Mouse (Mus musculus): ENCODE results near the gene Golm1. TPM values are rescaled to one million over a fixed set of nuclear protein-coding genes. Genes with fewer than 3 reads are reported as not detected.
"Not testable (repeated sequence)": the region's sequence is repeated elsewhere in the genome, so short reads cannot be mapped to it uniquely, and the experiment has no call there.

The Golm1 gene
- 10 to 100 TPM in 1 of 2 experiments, 1 to 10 TPM in 1; 4.5 to 11.5 TPM for total RNA-seq (2021)
- long read RNA-seq, experiment 1, transcript Golm1-201 (10 exons, 3,954 nt): major isoform, 8 of 13 reads
- long read RNA-seq, experiment 1, partial matches to known transcripts: 5 of 13 reads
- long read RNA-seq, experiment 1, other reads (novel, unspliced or antisense): 0 of 13 reads
- long read RNA-seq, experiment 2, transcript Golm1-201 (10 exons, 3,954 nt): major isoform, 7 of 18 reads
- long read RNA-seq, experiment 2, partial matches to known transcripts: 10 of 18 reads
- long read RNA-seq, experiment 2, other reads (novel, unspliced or antisense): 1 of 18 reads

DNA sequence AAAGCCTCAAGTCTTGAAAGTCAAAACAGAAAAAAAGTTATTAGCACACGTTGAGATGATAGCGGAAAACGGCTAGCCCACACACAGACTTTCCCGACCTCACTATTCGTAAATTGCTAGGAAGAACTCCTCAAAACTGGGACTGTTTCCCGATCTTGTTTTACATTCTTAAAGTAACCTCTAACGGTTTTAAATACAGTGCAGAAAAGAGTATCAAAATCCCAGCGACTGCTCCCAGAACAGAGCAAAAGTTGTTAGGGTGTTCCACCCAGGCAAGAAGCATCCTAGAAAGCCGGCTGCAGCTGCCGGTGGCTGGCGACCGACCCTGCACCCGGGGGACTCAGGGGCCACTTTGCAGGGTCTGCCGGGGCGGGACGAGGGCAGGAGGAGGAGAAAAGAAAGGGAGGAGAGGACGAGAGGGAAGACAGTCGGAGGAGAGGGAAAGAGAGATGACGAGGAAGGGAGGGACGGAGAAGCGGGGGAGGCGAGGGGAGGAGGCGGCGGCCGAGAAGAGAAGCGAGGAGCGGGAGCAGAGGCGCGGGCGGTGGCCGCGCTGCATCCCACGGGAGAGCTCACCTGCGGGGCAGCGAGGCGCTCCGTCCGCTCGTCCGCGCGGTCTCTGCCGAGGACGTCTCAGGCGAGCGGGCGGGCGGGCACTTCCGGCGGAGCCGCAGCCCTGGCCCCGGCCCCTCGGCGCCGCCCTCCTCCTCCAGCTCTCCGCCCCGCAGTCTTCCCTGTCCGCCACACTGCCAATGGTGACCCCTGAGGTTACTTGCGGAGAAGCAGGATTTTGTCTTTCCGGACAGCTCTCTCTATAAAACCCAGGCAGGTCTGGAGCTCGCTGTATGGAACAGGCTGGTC, at the start of gene Golm1:
Gene Golm1, minus strand, starts transcription at position 661 of the 861 bp plus-strand sequence.
- DNase-seq: peak; percentile 74
- H3K4me3 ChIP-seq: peak within 1 kb of the TSS; percentile 90
- intact Hi-C loops (cut with DNase I): no loop called here
- peak within 1 kb of the TSS; percentile 82 for H3K27ac ChIP-seq
- no peak for TF ChIP-seq CTCF (IDR thresholded peaks at IDR 0.05)

GRCm38 (mm10) chr13:59722089-59722488, 46.5 kb upstream of the Golm1 start:
- intact Hi-C loops (cut with DNase I); H3K27ac ChIP-seq: not testable (repeated sequence)

DNA sequence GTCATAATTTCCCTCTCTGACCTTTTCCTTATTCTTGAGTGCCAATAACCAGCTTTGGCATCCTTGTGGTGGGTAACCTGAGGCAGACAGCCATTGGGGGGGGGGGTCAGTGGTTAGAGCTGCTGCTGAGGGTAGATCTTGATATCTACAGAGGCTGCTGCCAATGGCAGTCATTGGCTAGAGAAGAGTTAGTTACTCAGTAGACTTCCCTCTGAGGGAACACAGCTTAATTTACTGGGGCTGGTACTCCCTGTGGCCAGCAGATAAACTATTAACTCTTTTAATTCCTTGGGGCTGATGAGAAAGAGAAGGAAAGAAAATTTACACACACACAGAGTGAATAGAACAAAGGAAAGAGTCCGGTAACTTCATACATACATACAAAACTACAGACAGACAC, 43.9 kb upstream of the Golm1 start:
- intact Hi-C loops (cut with DNase I): no loop called here

More at GRCm38 (mm10) chr13:59722089-59722488, 46.5 kb upstream of the Golm1 start:
- not testable (repeated sequence) for H3K4me3 ChIP-seq, DNase-seq

DNA sequence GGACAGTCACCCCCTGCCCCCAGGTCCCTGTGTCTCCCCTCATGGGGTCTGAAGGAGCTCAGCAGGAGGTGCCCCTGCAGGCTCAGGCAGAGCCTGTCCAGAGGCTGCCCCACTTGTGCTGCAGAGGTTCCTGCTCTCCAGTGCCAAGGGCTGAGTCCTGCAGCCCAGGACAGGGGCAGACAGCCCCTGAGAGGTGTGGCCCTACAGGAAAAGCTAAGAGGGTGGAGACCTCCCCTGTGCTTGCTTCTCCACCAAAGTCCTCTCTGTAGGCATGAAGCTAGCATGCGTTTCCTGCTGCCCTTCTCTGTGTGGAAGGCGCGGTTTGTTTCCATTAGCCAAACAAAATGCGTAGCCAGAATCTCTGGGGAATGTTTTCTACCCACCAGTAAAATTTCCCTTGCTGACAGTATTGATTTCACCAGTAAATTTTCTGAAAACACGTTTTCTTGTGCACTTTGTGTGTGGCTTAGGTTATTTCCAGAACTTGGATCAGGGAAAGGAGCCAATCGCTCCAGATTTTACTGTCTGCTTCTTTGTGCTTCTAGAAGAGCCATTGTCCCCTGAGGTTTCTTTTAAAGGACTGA, 43.3 kb upstream of the Golm1 start:
- Histone ChIP-seq H3K27ac (peak overlapping the region; percentile 38), H3K4me3 (0 out of 2 replicates have a peak overlapping the region, but pooled peaks have one; percentile 32)
- DNase-seq; intact Hi-C loops (cut with DNase I): not testable (repeated sequence)

More for the DNA sequence above, 43.9 kb upstream of the Golm1 start:
- Histone ChIP-seq H3K4me3 (no peak overlapping the region), H3K27ac (peak overlapping the region; percentile 38)
- DNase-seq: no peak
- TF ChIP-seq CTCF (IDR thresholded peaks at IDR 0.05): no peak

- no peak overlapping the region for H3K4me3 ChIP-seq
- intact Hi-C loops (cut with DNase I): no loop called here
These were observed 38.1 kb upstream of the Golm1 start for GRCm38 (mm10) chr13:59713710-59714109.

DNA sequence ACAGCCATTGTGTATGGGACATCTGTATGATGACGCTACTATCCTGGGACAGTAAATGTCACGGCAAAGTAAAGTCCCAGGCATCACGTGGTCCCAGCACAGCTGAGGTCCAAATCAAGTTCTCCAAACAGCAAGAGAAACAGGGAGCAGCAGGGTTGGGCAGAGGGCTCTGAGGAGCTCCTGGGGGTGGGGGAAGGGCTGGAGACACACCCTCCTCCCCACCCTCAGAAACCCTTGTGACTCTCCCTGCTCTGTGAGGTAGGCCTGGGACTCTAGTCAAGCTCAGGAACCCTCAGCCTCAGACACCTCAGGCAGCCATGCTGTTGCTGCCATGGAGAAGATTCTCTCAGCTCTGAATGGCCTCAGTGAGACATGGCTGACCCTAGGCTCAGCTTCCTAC, 36.4 kb upstream of the Golm1 start, which contains the start of gene Spata31d1b:
Gene Spata31d1b, plus strand, starts transcription at position 301 of the 400 bp plus-strand sequence.
- DNase-seq; intact Hi-C loops (cut with DNase I); H3K4me3 ChIP-seq; H3K27ac ChIP-seq: not testable (repeated sequence)

More at GRCm38 (mm10) chr13:59713710-59714109, 38.1 kb upstream of the Golm1 start:
- TF ChIP-seq CTCF (IDR thresholded peaks at IDR 0.05): no peak
- DNase-seq: no peak
- H3K27ac ChIP-seq: no peak overlapping the region

DNA sequence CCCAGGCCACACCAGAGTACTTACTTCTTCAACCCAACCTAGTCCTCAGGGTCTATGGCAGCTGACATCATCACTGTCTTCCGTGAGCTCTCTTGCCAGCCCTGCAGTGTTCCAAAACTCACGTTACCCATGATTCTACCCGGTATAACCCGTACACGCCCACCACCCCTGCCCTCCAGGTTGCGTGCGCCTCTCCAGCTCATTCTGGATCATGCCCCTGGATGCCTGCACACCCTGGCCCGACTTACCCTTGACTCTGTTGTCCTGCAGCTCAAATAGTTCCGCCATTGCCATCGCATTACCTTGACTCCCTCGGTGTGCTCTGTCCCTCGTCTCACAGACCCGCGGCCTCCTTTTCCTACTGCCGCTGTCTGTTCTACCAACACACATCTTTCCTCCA, 34.6 kb upstream of the Golm1 start, which contains the start of gene Spata31d1a:
Gene Spata31d1a, minus strand, starts transcription at position 101 of the 400 bp plus-strand sequence.
- no peak for DNase-seq
- intact Hi-C loops (cut with DNase I): no loop called here
- H3K27ac ChIP-seq: no peak within 1 kb of the TSS
- H3K4me3 ChIP-seq: no peak within 1 kb of the TSS
- no peak for TF ChIP-seq CTCF (IDR thresholded peaks at IDR 0.05)

GRCm38 (mm10) chr13:59704562-59704961, 29.0 kb upstream of the Golm1 start:
- H3K4me3 ChIP-seq: no peak overlapping the region
- no peak for DNase-seq
- TF ChIP-seq CTCF (IDR thresholded peaks at IDR 0.05): peak; percentile 22; the same call in 1 of the 2 replicates
- no peak overlapping the region for H3K27ac ChIP-seq
- intact Hi-C loops (cut with DNase I): no loop called here

DNA sequence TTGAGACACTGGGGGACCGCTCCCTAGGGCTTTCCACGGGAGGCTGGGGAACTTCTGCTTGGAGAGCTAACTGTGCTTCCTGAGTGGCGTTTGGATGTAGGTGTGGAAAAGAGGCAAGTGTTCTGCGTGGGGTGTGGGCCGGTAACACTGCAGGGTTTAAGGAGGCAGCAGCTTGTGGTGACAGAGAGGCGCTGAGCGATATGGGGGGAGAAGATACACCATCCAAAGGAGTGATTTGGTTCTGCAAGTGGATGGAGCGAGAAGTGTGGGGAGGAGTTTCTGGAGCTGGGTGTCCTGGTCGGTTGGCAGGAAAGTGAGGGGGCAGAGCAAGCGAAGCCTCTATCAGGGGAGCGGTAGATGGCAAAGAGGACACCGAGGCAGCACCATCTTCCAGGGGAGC, 27.9 kb upstream of the Golm1 start:
- DNase-seq: no peak
- H3K27ac ChIP-seq: no peak overlapping the region
- intact Hi-C loops (cut with DNase I): no loop called here
- TF ChIP-seq CTCF (IDR thresholded peaks at IDR 0.05): no peak
- no peak overlapping the region for H3K4me3 ChIP-seq

DNA sequence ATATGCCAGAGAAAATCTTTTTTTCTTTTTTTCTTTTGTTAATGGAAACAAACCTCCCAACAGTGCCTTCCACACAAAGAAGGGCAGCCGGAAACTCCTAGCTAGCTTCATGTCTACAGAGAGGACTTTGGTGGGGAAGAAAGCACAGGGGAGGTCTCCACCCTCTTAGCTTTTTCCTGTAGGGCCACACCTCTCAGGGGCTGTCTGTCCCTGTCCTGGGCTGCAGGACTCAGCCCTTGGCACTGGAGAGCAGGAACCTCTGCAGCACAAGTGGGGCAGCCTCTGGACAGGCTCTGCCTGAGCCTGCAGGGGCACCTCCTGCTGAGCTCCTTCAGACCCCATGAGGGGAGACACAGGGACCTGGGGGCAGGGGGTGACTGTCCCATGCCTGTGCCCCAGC, 24.5 kb upstream of the Golm1 start:
- DNase-seq; H3K27ac ChIP-seq; intact Hi-C loops (cut with DNase I); H3K4me3 ChIP-seq: not testable (repeated sequence)

- H3K4me3 ChIP-seq: no peak overlapping the region
- no peak for DNase-seq
- TF ChIP-seq CTCF (IDR thresholded peaks at IDR 0.05): no peak
- intact Hi-C loops (cut with DNase I): no loop called here
- H3K27ac ChIP-seq: no peak overlapping the region
These were observed 23.5 kb upstream of the Golm1 start for GRCm38 (mm10) chr13:59699131-59699530.

DNA sequence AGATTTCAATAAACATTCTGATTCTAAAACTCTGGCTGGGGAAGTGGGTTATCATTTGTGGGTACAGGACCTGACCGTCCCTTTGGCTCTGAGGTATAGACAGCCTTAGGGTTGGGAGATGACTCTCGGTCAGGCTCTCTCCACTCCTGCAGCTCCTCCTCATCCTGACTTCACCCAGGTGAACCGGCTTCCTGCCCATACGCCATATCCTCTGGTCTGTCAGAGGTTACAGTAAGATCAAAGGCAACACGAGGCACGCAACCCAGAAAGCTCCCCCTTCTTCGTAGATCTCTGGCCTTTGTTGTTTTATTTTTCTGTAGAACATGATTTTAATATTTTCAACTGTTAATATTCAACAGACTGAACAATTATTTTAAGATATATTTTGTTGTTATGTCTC, 20.2 kb upstream of the Golm1 start:
- Histone ChIP-seq H3K4me3 (no peak overlapping the region), H3K27ac (no peak overlapping the region)
- DNase-seq: no peak
- TF ChIP-seq CTCF (IDR thresholded peaks at IDR 0.05): no peak
- intact Hi-C loops (cut with DNase I): no loop called here

- H3K27ac ChIP-seq: no peak within 1 kb of the TSS
- no peak for DNase-seq
- intact Hi-C loops (cut with DNase I): no loop called here
- no peak for TF ChIP-seq CTCF (IDR thresholded peaks at IDR 0.05)
- H3K4me3 ChIP-seq: no peak within 1 kb of the TSS
These were observed 18.4 kb upstream of the Golm1 start, which contains the start of gene 4921517D22Rik for GRCm38 (mm10) chr13:59694008-59694407. Gene 4921517D22Rik, minus strand, starts transcription at chr13:59694108.

Data from gastrocnemius, adult 2 months (tissue).